Mouse (Mus musculus): Measurements from ENCODE around the gene Slc7a14. TPM values are rescaled to one million over a fixed set of nuclear protein-coding genes. Genes with fewer than 3 reads are reported as not detected.
"Not testable (repeated sequence)": the region's sequence is repeated elsewhere in the genome, so short reads cannot be mapped to it uniquely, and the experiment has no call there.

Gene Slc7a14
- polyA plus RNA-seq, 1 experiment: 0.15 TPM

- no peak overlapping the region for H3K4me3 ChIP-seq (ENCODE audit: low read depth, low read length)
- no peaks in the 10 kb centered on the region for H3K4me1 ChIP-seq (ENCODE audit: control insufficient read depth, insufficient read depth, insufficient read length, low read length)
- 0 out of 2 replicates have a peak, but pooled peaks cover 5% of the 10 kb centered on the region for H3K27me3 ChIP-seq (ENCODE audit: control insufficient read depth, insufficient read depth, low read length)
- no peak for TF ChIP-seq CTCF (IDR thresholded peaks at IDR 0.05; ENCODE audit: extremely low read depth, insufficient read length, insufficient replicate concordance, low read depth, low read length)
- no peak for TF ChIP-seq POLR2A (IDR thresholded peaks at IDR 0.05; ENCODE audit: low read depth, low read length)
- WGBS: 6% methylated on average over 36 of the region's 36 CpGs
- H3K36me3 ChIP-seq (ENCODE audit: control insufficient read depth, insufficient read depth, low read length): no peaks in the 10 kb centered on the region
- no peak overlapping the region for H3K27ac ChIP-seq (ENCODE audit: insufficient read depth, low read depth, low read length)
Observed at GRCm38 (mm10) chr3:31309371-31309933, 726 bp downstream of the Slc7a14 start.

GRCm38 (mm10) chr3:31308906-31309305 is 1.3 kb downstream of the Slc7a14 start:
- no peaks in the 10 kb centered on the region for H3K36me3 ChIP-seq (ENCODE audit: control insufficient read depth, insufficient read depth, low read length)
- no peak overlapping the region for H3K27ac ChIP-seq (ENCODE audit: insufficient read depth, low read depth, low read length)
- 0 out of 2 replicates have a peak, but pooled peaks cover 5% of the 10 kb centered on the region for H3K27me3 ChIP-seq (ENCODE audit: control insufficient read depth, insufficient read depth, low read length)
- WGBS: 10% methylated on average over 14 of the region's 14 CpGs
- TF ChIP-seq POLR2A (IDR thresholded peaks at IDR 0.05; ENCODE audit: low read depth, low read length) (no peak), CTCF (IDR thresholded peaks at IDR 0.05; ENCODE audit: extremely low read depth, insufficient read length, insufficient replicate concordance, low read depth, low read length) (no peak)
- no peak overlapping the region for H3K4me3 ChIP-seq (ENCODE audit: low read depth, low read length)
- no peaks in the 10 kb centered on the region for H3K4me1 ChIP-seq (ENCODE audit: control insufficient read depth, insufficient read depth, insufficient read length, low read length)

GRCm38 (mm10) chr3:31307936-31308335 is 2.2 kb downstream of the Slc7a14 start:
- Histone ChIP-seq H3K27me3 (ENCODE audit: control insufficient read depth, insufficient read depth, low read length) (0 out of 2 replicates have a peak, but pooled peaks cover 5% of the 10 kb centered on the region), H3K27ac (ENCODE audit: insufficient read depth, low read depth, low read length) (no peak overlapping the region), H3K4me3 (ENCODE audit: low read depth, low read length) (no peak overlapping the region), H3K4me1 (ENCODE audit: control insufficient read depth, insufficient read depth, insufficient read length, low read length) (no peaks in the 10 kb centered on the region), H3K36me3 (ENCODE audit: control insufficient read depth, insufficient read depth, low read length) (no peaks in the 10 kb centered on the region)
- TF ChIP-seq CTCF (IDR thresholded peaks at IDR 0.05; ENCODE audit: extremely low read depth, insufficient read length, insufficient replicate concordance, low read depth, low read length) (no peak), POLR2A (IDR thresholded peaks at IDR 0.05; ENCODE audit: low read depth, low read length) (no peak)
- 76% methylated on average over 6 of the region's 6 CpGs for WGBS

- Histone ChIP-seq H3K4me1 (ENCODE audit: control insufficient read depth, insufficient read depth, insufficient read length, low read length) (no peaks in the 10 kb centered on the region), H3K36me3 (ENCODE audit: control insufficient read depth, insufficient read depth, low read length) (no peaks in the 10 kb centered on the region), H3K27ac (ENCODE audit: insufficient read depth, low read depth, low read length) (no peak overlapping the region), H3K4me3 (ENCODE audit: low read depth, low read length) (no peak overlapping the region), H3K27me3 (ENCODE audit: control insufficient read depth, insufficient read depth, low read length) (no peaks in the 10 kb centered on the region)
- TF ChIP-seq POLR2A (IDR thresholded peaks at IDR 0.05; ENCODE audit: low read depth, low read length) (no peak), CTCF (IDR thresholded peaks at IDR 0.05; ENCODE audit: extremely low read depth, insufficient read length, insufficient replicate concordance, low read depth, low read length) (no peak)
- 58% methylated on average over 11 of the region's 11 CpGs for WGBS
Observed at GRCm38 (mm10) chr3:31291673-31292602, 18.2 kb downstream of the Slc7a14 start.

- Histone ChIP-seq H3K4me1 (ENCODE audit: control insufficient read depth, insufficient read depth, insufficient read length, low read length) (no peaks in the 10 kb centered on the region), H3K27ac (ENCODE audit: insufficient read depth, low read depth, low read length) (no peak overlapping the region), H3K27me3 (ENCODE audit: control insufficient read depth, insufficient read depth, low read length) (no peaks in the 10 kb centered on the region), H3K36me3 (ENCODE audit: control insufficient read depth, insufficient read depth, low read length) (no peaks in the 10 kb centered on the region), H3K4me3 (ENCODE audit: low read depth, low read length) (no peak overlapping the region)
- 69% methylated on average over 3 of the region's 3 CpGs for WGBS
- TF ChIP-seq CTCF (IDR thresholded peaks at IDR 0.05; ENCODE audit: extremely low read depth, insufficient read length, insufficient replicate concordance, low read depth, low read length) (no peak), POLR2A (IDR thresholded peaks at IDR 0.05; ENCODE audit: low read depth, low read length) (no peak)
Observed at GRCm38 (mm10) chr3:31287421-31287948, 22.7 kb downstream of the Slc7a14 start.

GRCm38 (mm10) chr3:31281116-31281515 is 29.1 kb downstream of the Slc7a14 start:
- H3K4me3 ChIP-seq (ENCODE audit: low read depth, low read length): no peak overlapping the region
- H3K36me3 ChIP-seq (ENCODE audit: control insufficient read depth, insufficient read depth, low read length): no peaks in the 10 kb centered on the region
- H3K27me3 ChIP-seq (ENCODE audit: control insufficient read depth, insufficient read depth, low read length): no peaks in the 10 kb centered on the region
- no peak overlapping the region for H3K27ac ChIP-seq (ENCODE audit: insufficient read depth, low read depth, low read length)
- 52% methylated on average over 2 of the region's 2 CpGs for WGBS
- TF ChIP-seq POLR2A (IDR thresholded peaks at IDR 0.05; ENCODE audit: low read depth, low read length) (no peak), CTCF (IDR thresholded peaks at IDR 0.05; ENCODE audit: extremely low read depth, insufficient read length, insufficient replicate concordance, low read depth, low read length) (no peak)
- no peaks in the 10 kb centered on the region for H3K4me1 ChIP-seq (ENCODE audit: control insufficient read depth, insufficient read depth, insufficient read length, low read length)

- 44% methylated on average over 2 of the region's 2 CpGs for WGBS
- TF ChIP-seq POLR2A (IDR thresholded peaks at IDR 0.05; ENCODE audit: low read depth, low read length) (no peak), CTCF (IDR thresholded peaks at IDR 0.05; ENCODE audit: extremely low read depth, insufficient read length, insufficient replicate concordance, low read depth, low read length) (no peak)
- Histone ChIP-seq H3K27ac (ENCODE audit: insufficient read depth, low read depth, low read length) (no peak overlapping the region), H3K36me3 (ENCODE audit: control insufficient read depth, insufficient read depth, low read length) (no peaks in the 10 kb centered on the region), H3K4me3 (ENCODE audit: low read depth, low read length) (no peak overlapping the region), H3K27me3 (ENCODE audit: control insufficient read depth, insufficient read depth, low read length) (no peaks in the 10 kb centered on the region), H3K4me1 (ENCODE audit: control insufficient read depth, insufficient read depth, insufficient read length, low read length) (no peaks in the 10 kb centered on the region)
Observed at GRCm38 (mm10) chr3:31274875-31275274, 35.3 kb downstream of the Slc7a14 start.

GRCm38 (mm10) chr3:31273247-31273646 is 36.9 kb downstream of the Slc7a14 start:
- H3K4me1 ChIP-seq (ENCODE audit: control insufficient read depth, insufficient read depth, insufficient read length, low read length); H3K4me3 ChIP-seq (ENCODE audit: low read depth, low read length); H3K27me3 ChIP-seq (ENCODE audit: control insufficient read depth, insufficient read depth, low read length); H3K36me3 ChIP-seq (ENCODE audit: control insufficient read depth, insufficient read depth, low read length); H3K27ac ChIP-seq (ENCODE audit: insufficient read depth, low read depth, low read length): not testable (repeated sequence)
